Mouse (Mus musculus): Measurements from ENCODE around the gene Fam71a. TPM values are rescaled to one million over a fixed set of nuclear protein-coding genes. Genes with fewer than 3 reads are reported as not detected.
A peak's percentile ranks its signal among the peaks of the same experiment; 100 is the strongest.

Gene Fam71a
- polyA plus RNA-seq, 1 experiment from 2014 or later = not detected

DNA sequence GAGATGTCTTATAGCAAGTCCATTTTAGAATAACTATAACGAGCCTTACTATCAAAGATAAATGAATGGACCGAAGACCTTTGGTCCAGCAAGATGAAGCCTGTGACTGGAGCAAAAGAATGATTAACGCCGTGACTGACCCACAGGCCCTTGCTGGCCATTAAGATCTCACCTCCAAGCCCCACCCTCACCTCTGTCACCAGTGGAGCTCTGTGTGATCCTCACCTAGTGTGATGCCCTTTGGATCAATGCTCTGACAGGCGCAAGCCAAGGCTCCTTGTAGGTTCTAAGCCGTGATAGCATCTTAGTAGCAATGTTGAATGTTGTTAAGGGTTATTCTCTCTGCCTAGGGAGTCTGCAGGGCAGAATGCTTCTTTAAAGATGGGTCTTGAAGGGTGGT, 31.4 kb upstream of the Fam71a start:
- H3K4me2 ChIP-seq (ENCODE audit: low read depth, severe bottlenecking) = no peak overlapping the region
- 93% methylated on average over 6 of the region's 6 CpGs for WGBS
- DNase-seq (ENCODE audit: low spot score) = no peak

DNA sequence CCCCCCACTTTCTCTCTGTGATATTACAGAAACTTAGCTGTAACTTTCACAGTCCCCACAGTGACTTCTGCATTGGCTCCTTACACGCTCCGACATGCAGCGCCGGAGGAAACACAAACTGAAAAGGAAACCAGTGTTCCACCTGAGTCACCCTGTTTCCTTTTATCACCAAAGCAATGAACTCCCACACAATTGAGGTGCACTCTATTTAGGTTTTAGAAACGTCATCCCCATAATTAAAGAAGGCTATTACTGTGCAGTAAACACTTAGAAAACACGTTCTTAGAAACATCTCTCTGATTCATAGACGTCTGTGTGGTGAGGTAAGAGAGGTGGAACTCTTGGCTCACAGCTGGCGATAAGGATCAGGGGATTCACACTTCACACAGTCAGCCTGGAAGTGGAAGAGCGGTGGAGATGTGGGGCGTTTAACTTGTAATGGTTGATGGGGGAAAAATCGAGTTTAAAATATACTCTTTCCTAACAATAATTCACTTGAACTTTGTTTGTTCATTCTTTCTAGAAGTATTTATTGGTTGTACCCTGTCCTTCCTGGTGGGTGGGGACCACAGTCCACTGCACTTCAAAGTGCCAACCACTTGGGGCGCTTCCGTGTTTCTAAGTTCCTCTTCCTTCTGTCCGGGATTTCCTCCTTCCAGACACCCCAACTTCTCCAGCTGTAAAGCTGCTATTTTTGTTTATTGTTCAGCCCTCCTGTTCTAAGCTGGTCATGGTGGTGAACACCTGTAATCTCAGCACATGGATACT, 29.2 kb upstream of the Fam71a start:
- no peaks in the 10 kb centered on the region for H3K36me3 ChIP-seq (ENCODE audit: control insufficient read depth, insufficient read depth, low read length)
- no peak for DNase-seq (ENCODE audit: low spot score)
- H3K9me3 ChIP-seq (ENCODE audit: control insufficient read depth, low read length) = no peaks in the 10 kb centered on the region
- H3K4me2 ChIP-seq (ENCODE audit: low read depth, severe bottlenecking) = no peak overlapping the region
- no peak overlapping the region for H3K9ac ChIP-seq (ENCODE audit: low read length)
- no peak overlapping the region for H3K4me3 ChIP-seq (ENCODE audit: low read depth, low read length)
- no peaks in the 10 kb centered on the region for H3K4me1 ChIP-seq (ENCODE audit: control insufficient read depth, insufficient read depth, low read length)
- no peak overlapping the region for H3K27ac ChIP-seq (replicated peaks; ENCODE audit: low read depth, low read length)
- no peaks in the 10 kb centered on the region for H3K27me3 ChIP-seq (ENCODE audit: control insufficient read depth, insufficient read depth, low read length)
- 48% methylated on average over 14 of the region's 14 CpGs for WGBS
- ATAC-seq (ENCODE audit: insufficient number of reproducible peaks, low FRiP score, low TSS enrichment, low read depth) = no peak

More for the DNA sequence above, 31.4 kb upstream of the Fam71a start:
- Histone ChIP-seq H3K27ac (replicated peaks; ENCODE audit: low read depth, low read length) (no peak overlapping the region), H3K4me3 (ENCODE audit: low read depth, low read length) (no peak overlapping the region), H3K4me1 (ENCODE audit: control insufficient read depth, insufficient read depth, low read length) (no peaks in the 10 kb centered on the region), H3K9ac (ENCODE audit: low read length) (no peak overlapping the region), H3K27me3 (ENCODE audit: control insufficient read depth, insufficient read depth, low read length) (no peaks in the 10 kb centered on the region), H3K36me3 (ENCODE audit: control insufficient read depth, insufficient read depth, low read length) (no peaks in the 10 kb centered on the region), H3K9me3 (ENCODE audit: control insufficient read depth, low read length) (no peaks in the 10 kb centered on the region)
- no peak for ATAC-seq (ENCODE audit: insufficient number of reproducible peaks, low FRiP score, low TSS enrichment, low read depth)

DNA sequence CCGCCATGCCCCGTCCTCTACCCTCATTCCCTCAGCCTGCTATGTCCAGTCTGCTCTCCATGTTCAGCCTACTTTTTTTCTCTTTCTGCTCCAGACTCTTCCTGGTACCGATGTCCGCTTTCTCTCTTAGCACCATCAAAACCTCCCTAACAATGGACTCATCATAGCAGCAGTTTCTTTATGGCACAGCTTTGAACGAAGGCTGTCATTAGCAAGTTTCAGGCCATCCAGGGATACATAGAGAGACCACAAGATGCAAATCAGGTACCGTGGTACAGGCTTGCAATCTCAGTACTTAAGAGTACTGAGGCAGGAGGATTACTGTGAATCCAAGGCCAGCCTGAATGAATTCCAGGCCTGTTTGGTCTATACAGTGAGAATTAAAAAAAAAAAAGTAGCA, 28.1 kb upstream of the Fam71a start:
- no peaks in the 10 kb centered on the region for H3K36me3 ChIP-seq (ENCODE audit: control insufficient read depth, insufficient read depth, low read length)
- 87% methylated on average over 6 of the region's 6 CpGs for WGBS
- no peak overlapping the region for H3K4me2 ChIP-seq (ENCODE audit: low read depth, severe bottlenecking)
- DNase-seq (ENCODE audit: low spot score) (no peak), ATAC-seq (ENCODE audit: insufficient number of reproducible peaks, low FRiP score, low TSS enrichment, low read depth) (no peak)
- no peaks in the 10 kb centered on the region for H3K9me3 ChIP-seq (ENCODE audit: control insufficient read depth, low read length)
- no peak overlapping the region for H3K27ac ChIP-seq (replicated peaks; ENCODE audit: low read depth, low read length)
- H3K4me3 ChIP-seq (ENCODE audit: low read depth, low read length) = no peak overlapping the region
- no peaks in the 10 kb centered on the region for H3K27me3 ChIP-seq (ENCODE audit: control insufficient read depth, insufficient read depth, low read length)
- no peaks in the 10 kb centered on the region for H3K4me1 ChIP-seq (ENCODE audit: control insufficient read depth, insufficient read depth, low read length)
- no peak overlapping the region for H3K9ac ChIP-seq (ENCODE audit: low read length)

DNA sequence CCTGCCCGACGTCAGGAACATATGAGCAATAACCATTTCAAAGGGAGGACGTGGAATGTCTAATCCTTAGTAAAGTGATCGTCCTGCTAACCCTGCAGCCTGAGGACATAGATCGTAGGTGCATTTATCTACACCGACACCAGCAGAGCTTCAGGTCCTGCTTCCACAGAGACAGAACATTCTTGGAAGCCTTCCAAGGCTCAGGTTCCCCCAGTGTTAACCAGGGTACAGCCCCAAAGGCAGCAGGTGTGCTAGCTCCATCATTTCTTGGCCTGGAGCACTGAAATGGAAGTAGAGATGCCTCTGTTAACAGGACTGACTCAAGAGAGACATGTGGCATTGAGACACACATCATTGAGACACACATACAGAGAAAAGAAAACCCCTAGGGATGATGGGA, 27.6 kb upstream of the Fam71a start:
- Histone ChIP-seq H3K4me2 (ENCODE audit: low read depth, severe bottlenecking) (no peak overlapping the region), H3K9me3 (ENCODE audit: control insufficient read depth, low read length) (no peaks in the 10 kb centered on the region), H3K27me3 (ENCODE audit: control insufficient read depth, insufficient read depth, low read length) (no peaks in the 10 kb centered on the region; the same call in 1 of the 2 replicates), H3K4me3 (ENCODE audit: low read depth, low read length) (no peak overlapping the region), H3K36me3 (ENCODE audit: control insufficient read depth, insufficient read depth, low read length) (no peaks in the 10 kb centered on the region), H3K27ac (replicated peaks; ENCODE audit: low read depth, low read length) (no peak overlapping the region), H3K4me1 (ENCODE audit: control insufficient read depth, insufficient read depth, low read length) (no peaks in the 10 kb centered on the region), H3K9ac (ENCODE audit: low read length) (no peak overlapping the region)
- DNase-seq (ENCODE audit: low spot score) = no peak
- no peak for ATAC-seq (ENCODE audit: insufficient number of reproducible peaks, low FRiP score, low TSS enrichment, low read depth)
- WGBS = 65% methylated on average over 6 of the region's 6 CpGs

DNA sequence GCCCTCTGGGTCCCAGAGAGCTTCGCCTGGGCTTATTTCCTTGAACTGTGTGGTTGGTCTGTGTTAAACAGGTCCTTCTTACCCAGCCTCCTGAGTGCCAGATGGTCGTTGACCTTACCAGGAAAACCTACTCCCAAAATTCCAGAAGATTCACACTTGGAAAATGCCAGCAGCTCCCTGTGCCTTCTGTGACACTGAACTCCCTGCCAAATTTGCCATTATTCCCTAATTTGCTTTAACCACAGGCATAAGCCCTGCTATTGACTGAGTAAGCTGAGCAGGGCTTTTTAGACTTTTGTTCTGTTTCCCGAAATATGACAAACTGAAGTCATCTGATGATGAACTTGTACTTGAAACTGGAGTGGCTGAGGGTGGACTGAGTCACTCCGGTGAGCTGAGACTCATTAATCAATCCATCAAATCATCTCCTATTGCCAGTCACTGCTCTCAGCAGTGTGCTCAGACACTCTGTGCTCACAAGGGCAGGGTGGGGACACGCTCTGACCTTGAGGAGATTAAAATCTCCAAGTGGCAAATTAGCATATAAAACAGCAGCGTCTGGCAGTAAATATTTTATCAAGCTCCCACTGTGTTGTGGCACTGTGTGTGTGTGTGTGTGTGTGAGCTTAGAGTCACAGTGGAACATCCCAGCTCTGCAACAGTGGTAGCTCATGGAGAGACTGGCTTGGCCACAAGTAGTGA, 25.2 kb upstream of the Fam71a start:
- H3K4me1 ChIP-seq (ENCODE audit: control insufficient read depth, insufficient read depth, low read length) = peaks cover 9% of the 10 kb centered on the region
- H3K9me3 ChIP-seq (ENCODE audit: control insufficient read depth, low read length) = no peaks in the 10 kb centered on the region
- WGBS = 50% methylated on average over 6 of the region's 6 CpGs
- H3K4me3 ChIP-seq (ENCODE audit: low read depth, low read length) = no peak overlapping the region
- DNase-seq (ENCODE audit: low spot score) (no peak), ATAC-seq (ENCODE audit: insufficient number of reproducible peaks, low FRiP score, low TSS enrichment, low read depth) (no peak)
- H3K4me2 ChIP-seq (ENCODE audit: low read depth, severe bottlenecking) = no peak overlapping the region
- H3K36me3 ChIP-seq (ENCODE audit: control insufficient read depth, insufficient read depth, low read length) = no peaks in the 10 kb centered on the region
- peaks cover 16% of the 10 kb centered on the region for H3K27me3 ChIP-seq (ENCODE audit: control insufficient read depth, insufficient read depth, low read length)
- no peak overlapping the region for H3K27ac ChIP-seq (replicated peaks; ENCODE audit: low read depth, low read length)
- H3K9ac ChIP-seq (ENCODE audit: low read length) = no peak overlapping the region

DNA sequence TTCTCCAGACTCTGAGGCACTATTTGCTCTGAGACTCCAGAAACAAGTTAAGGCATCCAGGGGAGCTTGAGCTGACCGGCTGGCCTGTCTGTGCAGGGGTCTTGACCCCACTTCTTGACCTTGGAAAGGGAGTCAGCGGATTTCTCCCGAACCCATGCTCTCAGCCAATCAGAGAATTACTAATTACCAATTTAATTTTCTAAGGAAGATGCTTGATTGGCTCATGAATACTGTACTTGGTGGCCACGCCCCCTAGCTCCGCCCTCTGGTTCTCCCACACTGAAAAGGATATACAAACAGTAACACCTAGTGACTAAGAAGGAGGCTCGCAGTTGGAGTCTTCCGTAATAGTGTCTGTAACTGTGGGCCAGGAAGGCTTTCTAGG, 21.8 kb upstream of the Fam71a start:
- H3K4me1 ChIP-seq (ENCODE audit: control insufficient read depth, insufficient read depth, low read length) = peaks cover 21% of the 10 kb centered on the region
- H3K9me3 ChIP-seq (ENCODE audit: control insufficient read depth, low read length) = no peaks in the 10 kb centered on the region
- ATAC-seq (ENCODE audit: insufficient number of reproducible peaks, low FRiP score, low TSS enrichment, low read depth) (no peak), DNase-seq (ENCODE audit: low spot score) (peak; percentile 40)
- 4% methylated on average over 7 of the region's 7 CpGs for WGBS
- H3K27ac ChIP-seq (replicated peaks; ENCODE audit: low read depth, low read length) = no peak overlapping the region
- no peak overlapping the region for H3K4me3 ChIP-seq (ENCODE audit: low read depth, low read length)
- no peak overlapping the region for H3K9ac ChIP-seq (ENCODE audit: low read length)
- no peak overlapping the region; the same call in 1 of the 2 replicates for H3K4me2 ChIP-seq (ENCODE audit: low read depth, severe bottlenecking)
- no peaks in the 10 kb centered on the region for H3K36me3 ChIP-seq (ENCODE audit: control insufficient read depth, insufficient read depth, low read length)
- peaks cover 31% of the 10 kb centered on the region for H3K27me3 ChIP-seq (ENCODE audit: control insufficient read depth, insufficient read depth, low read length)

DNA sequence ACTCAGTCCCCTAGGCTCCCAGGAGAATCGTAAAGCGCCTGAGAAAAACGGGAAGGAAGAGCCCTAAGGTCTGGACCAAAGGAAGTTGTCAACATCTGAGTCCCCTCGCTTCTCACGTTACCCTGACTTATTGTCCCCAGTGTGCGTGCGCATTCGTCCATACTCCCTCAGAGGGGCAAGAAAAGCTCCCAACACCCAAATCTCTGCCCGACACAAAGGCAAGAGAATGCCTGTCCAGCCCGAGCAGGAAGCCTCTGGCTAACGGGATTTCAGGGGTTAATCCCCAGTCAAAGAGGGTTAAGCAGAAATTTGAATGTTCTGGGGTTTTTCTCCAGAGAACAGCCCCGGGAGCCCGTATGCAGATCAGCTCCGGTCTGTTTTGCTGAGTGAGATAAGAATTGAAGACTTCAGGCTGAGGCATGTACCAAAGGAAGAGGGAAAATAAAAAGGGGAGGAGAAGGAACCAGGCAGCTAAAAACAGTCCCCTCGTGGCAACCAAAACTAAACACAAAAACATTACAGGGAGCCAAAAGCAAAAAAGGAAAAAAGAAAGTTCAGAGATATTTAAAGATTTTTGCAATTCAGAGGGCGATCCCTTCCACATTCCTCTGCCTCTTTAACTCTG, 21.3 kb upstream of the Fam71a start:
- H3K4me3 ChIP-seq (ENCODE audit: low read depth, low read length) = peak overlapping the region; percentile 20
- no peak overlapping the region for H3K27ac ChIP-seq (replicated peaks; ENCODE audit: low read depth, low read length)
- H3K9ac ChIP-seq (ENCODE audit: low read length) = no peak overlapping the region
- peak; percentile 57 for DNase-seq (ENCODE audit: low spot score)
- H3K9me3 ChIP-seq (ENCODE audit: control insufficient read depth, low read length) = no peaks in the 10 kb centered on the region
- peaks cover 21% of the 10 kb centered on the region for H3K4me1 ChIP-seq (ENCODE audit: control insufficient read depth, insufficient read depth, low read length)
- WGBS = 2% methylated on average over 16 of the region's 16 CpGs
- ATAC-seq (ENCODE audit: insufficient number of reproducible peaks, low FRiP score, low TSS enrichment, low read depth) = no peak
- peak overlapping the region; percentile 97 for H3K4me2 ChIP-seq (ENCODE audit: low read depth, severe bottlenecking)
- no peaks in the 10 kb centered on the region for H3K36me3 ChIP-seq (ENCODE audit: control insufficient read depth, insufficient read depth, low read length)
- peaks cover 34% of the 10 kb centered on the region for H3K27me3 ChIP-seq (ENCODE audit: control insufficient read depth, insufficient read depth, low read length)

DNA sequence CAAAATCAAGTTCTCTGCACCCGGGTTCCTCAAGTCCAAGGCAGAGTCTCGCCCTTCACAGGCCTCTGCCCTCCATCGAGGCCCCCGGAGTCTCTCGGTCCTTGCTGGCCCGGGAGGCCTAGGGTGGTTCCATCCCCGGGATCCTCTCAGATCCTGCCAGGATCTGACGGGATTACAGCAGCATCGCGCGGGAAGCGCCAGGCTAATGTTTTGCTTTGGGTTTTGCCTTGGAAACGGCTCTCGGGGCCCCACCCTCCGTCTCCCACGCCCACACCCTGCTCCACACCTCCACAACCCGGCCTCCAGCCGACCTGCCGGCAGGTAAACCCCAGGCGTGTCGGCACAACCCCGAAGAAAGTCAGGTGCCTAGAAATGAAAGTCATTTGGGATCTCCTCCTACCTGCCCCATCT, 20.2 kb upstream of the Fam71a start:
- H3K9me3 ChIP-seq (ENCODE audit: control insufficient read depth, low read length) = no peaks in the 10 kb centered on the region
- under 1% methylated on average over 22 of the region's 22 CpGs for WGBS
- H3K36me3 ChIP-seq (ENCODE audit: control insufficient read depth, insufficient read depth, low read length) = no peaks in the 10 kb centered on the region
- peaks cover 22% of the 10 kb centered on the region for H3K4me1 ChIP-seq (ENCODE audit: control insufficient read depth, insufficient read depth, low read length)
- no peak overlapping the region for H3K27ac ChIP-seq (replicated peaks; ENCODE audit: low read depth, low read length)
- peaks cover 34% of the 10 kb centered on the region for H3K27me3 ChIP-seq (ENCODE audit: control insufficient read depth, insufficient read depth, low read length)
- peak overlapping the region; percentile 19 for H3K4me3 ChIP-seq (ENCODE audit: low read depth, low read length)
- no peak for ATAC-seq (ENCODE audit: insufficient number of reproducible peaks, low FRiP score, low TSS enrichment, low read depth)
- DNase-seq (ENCODE audit: low spot score) = peak; percentile 59
- peak overlapping the region; percentile 97 for H3K4me2 ChIP-seq (ENCODE audit: low read depth, severe bottlenecking)
- no peak overlapping the region for H3K9ac ChIP-seq (ENCODE audit: low read length)

Data from limb, embryonic 11.5 days (tissue).